Mouse (Mus musculus) right cerebral cortex, postnatal 25 days (tissue): ENCODE results near the gene Spon2.

Experiments used
- DNase-seq: peaks from one replicate; pipeline ENCODE4 v3.0.0; 2022

The Spon2 gene

DNA sequence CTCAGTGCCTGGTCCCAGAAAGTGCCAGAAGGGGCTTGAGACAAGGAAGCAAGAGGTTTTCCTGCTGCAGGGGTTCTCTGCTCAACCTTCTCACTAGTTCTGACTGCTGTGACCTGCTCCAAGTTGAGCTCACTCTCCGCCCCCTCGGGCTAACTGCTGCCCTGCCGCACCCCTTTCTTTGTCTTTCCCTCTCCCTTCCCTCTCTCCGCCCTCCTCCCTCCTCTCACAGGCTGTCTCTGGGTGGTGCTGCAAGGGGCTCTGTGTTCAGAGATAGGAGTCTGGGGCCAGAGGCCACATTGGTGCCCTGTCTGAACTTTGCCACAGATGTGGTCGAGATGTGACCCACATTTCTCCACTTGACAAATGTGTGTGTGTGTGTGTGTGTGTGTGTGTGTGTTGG, at the start of gene Spon2:
Gene Spon2, minus strand, starts transcription at position 375 of the 400 bp plus-strand sequence.
- no peak for DNase-seq

DNA sequence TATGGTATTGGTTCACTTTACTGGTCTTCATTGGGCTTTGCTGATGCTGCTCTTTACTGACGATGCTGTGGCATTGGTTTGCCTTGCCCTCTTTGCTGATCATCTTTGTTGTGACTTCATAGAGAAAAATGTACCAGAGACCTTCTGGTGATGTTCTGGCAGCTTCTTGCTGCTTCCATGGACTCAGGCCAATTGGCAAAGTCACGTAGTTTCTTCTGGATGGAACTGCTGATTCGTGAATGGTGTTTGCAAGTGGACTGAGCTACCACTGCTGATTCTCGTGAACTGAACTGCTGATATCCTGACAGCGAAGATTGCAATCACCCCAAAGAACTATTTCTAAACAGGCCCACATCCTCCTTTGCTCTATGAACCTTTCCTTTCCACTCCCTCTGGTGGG, 36.2 kb upstream of the Spon2 start:
- no peak for DNase-seq

DNA sequence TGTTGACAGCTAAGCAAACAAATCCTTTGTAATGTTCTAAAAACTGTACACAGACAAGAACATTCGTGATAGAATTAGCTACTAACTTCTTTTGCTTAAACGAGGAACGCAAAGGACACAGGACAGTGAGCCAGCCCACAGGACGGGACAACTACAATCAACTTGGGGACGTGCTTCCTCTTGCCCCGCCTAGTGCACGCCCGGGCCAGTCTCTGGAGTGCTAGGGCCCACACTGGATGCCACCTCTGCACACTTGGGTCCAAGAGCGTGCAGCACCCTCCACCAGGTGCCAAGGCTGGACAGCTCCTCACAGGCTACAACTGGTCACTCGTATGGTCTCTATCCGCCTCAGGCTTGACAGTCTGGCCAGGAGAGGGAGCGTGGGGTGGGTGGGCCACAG, 29.9 kb upstream of the Spon2 start:
- DNase-seq: no peak

DNA sequence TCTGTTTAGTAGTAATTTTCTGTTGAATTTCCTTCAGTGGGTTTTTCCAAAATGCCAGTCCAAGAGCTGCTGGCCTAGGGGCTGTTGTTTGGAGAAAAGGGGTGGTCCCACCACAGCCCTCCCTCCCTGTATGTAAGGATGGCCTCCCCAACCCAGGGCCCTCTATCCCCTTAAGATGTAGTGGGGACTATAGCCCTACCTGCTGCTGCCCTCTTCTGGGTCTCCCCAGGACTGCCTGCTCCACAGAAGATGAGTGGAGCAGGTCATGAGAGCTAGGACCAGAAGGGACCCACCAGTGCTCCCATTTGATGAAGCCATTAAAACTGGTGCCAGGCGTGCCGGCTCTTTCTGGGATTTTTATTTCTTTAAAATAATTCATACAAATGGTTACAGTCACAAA, 29.1 kb upstream of the Spon2 start:
- DNase-seq: no peak

DNA sequence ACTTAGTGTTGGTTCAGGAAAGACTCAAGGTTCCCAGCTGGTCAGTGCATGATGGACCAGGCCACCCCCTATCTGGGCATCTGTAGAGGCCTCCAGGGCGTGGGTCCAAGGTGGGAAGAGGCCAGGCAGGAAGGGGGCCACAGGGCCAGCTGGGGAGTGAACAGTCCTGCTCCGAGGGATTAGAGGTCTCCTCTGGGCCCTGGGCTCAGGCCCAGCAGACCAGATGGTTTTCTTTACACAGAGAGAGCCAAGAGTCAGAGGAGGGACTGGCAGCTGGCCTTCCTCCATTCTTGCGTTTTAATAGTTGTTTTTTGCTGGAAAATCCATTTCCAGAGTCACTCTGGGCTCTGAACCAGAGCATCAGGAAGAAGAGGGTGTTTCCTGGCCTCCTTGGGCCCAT, 27.4 kb upstream of the Spon2 start:
- DNase-seq: peak; percentile 17

DNA sequence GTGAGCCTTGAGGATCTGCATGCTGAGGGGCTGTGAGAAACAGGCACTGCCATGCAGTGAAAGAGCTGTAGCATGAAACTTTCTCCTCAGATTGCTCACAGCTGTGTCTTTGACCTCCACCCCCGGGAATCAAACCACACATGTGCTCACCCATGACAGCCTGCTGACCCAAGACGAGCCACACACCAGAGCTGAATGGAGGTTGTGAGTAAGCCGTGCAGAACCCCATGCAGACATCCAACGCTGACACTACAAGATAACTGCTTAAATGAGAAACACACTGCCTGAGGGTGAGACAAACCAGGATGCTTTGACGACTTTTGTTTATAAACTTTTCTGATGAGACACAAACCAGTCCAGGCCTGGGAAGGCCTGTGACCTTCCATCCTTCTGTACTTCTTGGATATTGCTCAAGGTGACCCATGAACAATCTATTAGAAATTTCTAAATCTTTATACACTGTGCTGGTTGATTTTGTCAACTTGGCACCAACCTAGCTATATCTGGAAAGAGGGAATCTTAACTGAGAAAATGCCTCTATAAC, 26.2 kb upstream of the Spon2 start:
- DNase-seq: no peak

DNA sequence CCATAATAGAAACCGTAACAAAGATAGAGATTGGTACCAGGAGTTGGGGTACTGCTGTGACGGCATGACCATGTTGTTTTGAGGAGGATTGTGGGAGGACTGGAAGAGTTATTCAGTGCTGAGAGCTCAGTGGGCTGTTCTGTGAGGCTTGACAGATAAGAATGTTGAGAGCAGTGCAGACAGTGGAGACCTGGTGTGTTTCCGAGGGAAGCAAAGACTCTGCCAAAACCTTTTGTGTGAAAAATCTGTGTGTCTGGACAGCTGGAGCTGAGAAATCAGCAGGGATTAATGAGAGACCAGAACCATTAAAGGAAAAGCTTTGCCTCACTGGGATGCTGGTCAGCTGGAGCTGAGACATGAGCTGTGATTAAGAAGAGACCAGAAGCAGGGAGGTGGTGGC, 21.7 kb upstream of the Spon2 start:
- DNase-seq: no peak

DNA sequence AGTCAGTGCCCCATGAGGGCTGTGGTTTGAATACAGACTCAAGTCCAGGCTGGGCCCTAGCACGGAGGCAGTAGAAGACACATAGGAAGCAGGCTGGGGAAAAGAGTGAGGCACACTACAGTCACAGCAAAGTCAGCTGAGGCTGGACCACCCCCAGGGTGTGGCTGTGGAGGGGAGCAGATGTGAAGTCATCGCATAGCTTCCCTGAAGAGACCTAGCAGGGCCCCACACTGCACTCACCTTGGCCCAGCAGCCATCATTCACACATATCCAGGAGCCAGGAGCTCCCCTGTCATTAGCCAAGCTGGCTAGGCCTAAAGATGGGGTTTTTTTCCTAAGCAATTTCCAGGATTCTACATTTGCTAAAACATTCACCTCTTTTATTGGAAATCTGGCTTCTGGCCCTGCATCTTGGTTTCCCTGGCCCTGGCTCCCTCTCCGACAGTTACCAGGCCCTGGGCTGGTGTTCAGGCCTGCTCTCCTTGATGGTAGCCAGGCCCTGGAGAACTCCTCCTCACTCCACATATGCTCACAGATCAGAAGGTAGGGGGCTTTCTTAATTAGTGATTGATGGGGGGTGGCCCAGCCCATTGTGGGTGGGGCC, 21.0 kb upstream of the Spon2 start:
- DNase-seq: no peak

DNA sequence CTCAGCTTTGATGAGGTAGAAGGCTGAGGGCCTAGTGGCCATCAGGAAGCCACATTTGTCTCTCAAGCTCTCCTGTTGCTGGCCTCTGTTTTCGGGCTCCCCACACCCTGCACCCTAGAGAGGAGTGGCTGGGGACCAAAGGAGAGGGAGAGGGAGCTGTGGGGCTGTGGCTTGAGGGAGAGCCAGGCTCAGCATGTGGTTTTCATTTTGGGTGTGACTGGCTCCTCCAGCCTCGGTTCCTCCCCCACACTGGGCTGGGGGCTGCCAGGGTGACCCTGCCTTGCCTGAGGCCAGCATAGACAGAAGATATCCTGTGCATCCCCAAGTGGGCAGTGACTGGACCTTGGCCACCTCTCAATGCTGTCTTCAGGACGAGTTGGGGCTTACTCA, 20.0 kb upstream of the Spon2 start:
- no peak for DNase-seq

DNA sequence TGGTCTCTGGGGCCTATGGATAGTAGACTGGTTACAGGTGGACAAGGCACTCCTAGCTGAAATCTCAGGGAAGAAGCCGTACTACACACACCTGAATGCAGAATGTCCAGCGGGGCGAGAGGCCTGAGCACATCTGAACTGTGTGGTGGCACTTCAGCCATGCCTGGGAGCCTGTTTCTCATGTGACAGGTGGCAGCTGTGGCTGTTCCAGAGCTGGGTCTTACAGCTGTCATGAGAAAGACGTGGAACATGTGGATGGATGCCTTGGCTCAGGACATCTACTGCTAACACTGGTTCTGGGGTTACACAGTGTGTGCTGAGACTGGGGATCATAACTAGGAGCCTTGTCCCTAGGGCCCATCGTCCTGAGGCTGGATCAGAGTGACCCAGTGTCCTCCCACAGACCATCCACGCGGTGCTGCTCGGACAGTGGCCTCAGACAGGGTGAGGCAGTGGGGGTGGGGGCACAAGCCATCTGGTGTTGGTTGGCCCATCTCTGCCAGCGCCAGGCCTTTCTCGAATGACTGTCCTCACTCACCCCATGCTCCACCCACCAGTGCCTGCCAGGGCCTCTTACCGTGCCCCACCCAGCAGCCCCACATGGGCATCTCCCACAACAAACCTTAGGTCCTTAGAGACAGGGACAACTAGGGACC, 19.5 kb upstream of the Spon2 start:
- DNase-seq: no peak

DNA sequence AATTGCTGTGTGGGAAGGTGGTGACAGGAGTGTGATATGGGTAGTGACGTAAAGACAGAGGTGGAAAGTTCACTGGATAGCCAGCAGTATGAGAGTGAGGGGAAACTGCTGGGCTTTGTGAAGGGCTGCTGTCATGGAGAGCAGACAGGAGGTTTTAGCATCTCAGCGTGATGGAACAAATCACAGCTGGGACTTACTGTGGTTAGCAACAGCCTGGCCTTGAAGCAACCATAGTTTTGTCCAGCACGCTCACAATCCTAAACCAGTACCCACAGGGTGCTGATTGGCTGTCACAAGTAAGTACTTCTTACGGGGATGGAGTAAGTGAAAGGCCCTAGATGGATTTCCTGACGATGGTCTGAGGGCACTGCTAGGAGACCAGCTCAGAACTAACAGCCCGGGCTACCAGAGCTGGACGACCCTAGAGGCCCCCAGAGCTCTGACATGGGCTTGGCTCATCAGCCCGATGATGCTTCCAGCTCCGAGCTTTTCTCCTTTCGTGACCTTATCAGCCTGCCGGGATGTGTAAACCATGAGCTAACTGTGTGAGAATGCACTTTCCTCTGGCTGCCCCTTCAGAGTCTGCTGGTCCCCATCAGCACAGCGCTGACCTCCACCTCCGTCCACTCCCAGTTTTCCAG, 16.3 kb upstream of the Spon2 start:
- DNase-seq: no peak

DNA sequence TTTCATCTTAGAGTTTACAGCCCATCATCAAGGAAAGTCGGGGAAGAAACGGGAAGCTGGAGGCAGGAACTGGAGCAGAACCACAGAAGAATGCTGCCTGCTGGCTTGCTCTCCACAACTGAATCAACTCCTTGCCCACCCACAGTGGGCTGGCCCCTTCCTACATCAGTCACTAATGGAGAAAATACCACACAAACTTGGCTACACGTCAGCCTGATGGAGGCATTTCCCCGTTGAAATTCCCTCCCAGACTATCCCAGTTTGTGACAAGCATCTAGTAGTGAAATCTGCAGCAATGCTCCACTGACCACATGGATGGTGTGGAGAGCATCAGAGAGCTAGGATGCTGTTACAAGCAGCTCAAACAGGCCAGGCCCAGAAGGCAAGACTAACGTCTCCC, 14.5 kb upstream of the Spon2 start:
- no peak for DNase-seq

DNA sequence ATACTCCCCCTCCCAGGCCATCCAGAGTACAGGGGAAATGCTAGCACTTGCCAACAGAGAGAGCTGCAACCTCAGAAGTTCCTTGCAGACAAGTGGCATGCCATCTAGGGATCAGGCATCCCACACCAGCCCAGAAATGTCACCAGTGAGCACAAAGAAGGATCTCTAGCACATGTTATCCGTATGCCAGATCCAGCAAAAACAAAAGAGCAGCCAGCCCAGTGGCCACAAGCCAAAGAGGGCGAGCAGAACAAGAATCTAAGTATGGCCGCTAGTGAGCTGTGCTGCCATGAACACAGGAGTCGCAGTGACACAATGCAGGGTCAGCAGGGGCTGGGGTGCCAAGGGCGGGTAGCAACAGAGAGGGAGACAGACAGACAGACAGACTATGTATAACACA, 12.0 kb upstream of the Spon2 start:
- DNase-seq: no peak

DNA sequence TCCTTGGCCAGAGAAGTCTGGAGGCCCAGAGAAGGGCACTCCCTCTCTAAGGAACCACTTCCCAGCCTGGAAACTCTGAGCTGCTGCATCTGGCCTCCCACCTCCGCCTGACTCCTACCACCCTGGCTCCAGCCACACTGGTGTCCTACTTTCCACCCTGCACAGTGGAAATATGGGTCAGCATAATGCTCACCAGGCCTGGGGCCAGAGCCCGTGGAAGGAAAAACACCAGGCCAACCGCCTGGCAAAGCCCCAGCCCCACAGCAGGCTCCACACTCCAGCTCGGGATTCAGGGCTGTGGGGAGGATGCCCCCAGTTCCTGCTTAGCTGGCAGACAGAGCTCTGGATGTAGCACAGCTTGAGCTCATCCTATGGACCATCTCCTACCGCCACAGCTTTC, 10.2 kb upstream of the Spon2 start:
- peak; percentile 53 for DNase-seq

DNA sequence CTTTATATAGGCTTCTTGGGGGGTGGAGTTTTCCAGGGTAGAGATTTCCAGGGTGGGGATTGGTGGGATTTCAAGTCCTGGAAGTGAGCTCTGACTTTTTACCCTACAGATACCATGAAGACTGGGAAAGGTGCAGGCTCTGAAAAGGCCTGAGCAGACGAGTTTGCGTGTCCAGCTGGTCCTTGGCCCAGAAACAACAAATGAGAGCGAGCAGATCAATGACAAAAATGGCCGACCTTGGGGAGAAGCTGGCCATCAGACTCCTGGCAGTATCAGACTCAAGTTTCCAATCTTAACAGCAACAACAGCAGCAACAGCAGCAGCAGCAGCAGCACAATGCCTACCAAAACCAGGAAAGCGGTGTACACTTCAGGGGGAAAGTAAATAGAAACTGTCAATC, 7.4 kb upstream of the Spon2 start:
- no peak for DNase-seq

DNA sequence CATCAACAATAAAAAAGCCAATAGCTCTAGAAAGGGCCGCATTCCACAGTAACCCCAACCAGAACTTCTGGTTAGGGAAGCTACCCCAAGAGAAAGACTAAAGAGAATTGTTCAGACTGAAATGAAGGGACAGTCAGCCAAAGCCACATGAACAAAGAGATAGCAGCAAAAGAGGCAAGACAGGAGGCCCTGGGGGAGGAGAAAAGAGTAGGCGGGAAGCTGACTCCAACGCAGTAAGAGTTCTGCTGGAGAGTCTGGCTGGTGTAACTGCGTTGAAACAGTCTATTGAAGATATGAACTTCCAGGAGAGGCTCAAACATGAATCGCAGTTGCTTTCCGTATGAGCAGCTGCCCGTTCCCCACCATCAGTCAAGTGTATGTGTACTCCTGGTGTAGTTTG, 6.2 kb upstream of the Spon2 start:
- no peak for DNase-seq

DNA sequence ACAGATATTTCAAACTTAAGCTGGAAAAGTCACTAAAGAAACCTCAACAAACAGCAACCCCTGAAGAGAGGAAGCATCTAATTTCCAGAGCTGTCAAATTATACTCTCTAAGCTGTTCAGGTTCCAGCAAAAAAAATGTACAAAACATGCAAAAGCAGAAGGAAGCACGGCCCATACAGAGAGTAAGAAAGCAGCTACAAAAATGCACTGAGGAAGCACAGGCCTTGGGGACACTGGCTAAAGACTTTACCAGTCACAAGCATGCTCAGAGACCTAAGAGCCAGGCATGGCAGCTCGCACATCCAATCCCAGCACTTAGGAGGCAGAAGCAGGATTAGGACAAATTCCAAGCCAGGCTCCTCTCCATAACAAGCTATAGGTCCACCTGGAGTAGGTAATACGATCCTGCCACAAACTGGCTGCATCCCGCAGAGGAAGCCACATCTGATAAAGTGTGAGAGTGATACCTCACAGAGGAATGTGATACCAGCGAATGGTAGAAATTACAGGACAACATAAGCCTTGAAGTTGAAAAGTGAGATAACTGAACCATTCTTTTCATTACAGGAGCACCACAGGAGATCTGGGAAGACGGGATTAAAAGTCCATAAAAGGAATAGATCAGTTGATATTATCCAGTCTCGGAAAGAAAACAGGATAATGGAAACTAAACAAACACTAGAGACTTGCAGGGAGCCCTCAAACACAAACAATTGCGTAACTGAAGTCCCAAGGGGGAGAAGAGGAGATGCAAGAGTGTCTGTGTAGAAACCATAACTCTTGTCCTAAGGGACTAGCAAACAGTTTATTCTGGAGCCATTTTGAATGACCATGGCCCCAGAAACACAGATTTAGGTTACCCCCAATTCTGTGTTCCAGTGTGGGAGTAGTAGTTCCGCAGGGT, 4.8 kb upstream of the Spon2 start:
- no peak for DNase-seq

DNA sequence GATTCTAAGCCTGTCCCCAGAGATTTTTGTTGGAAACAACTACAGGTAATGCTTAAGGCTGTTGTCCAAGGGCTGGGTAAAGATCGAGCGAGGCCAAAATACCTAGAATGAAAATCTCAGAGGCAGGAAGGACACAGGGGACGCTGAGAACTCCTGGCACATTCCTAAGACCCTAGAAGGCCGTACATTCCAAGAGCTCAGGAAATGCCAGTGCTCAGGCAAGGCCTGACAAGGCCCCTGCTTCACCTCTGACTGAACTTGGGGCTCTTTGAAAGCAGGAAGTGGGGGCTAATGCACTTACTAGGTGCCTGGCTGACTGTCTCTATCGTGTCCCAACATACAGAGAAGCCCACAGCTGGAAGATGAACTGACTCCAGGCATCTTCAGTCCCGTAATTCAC, 4.1 kb upstream of the Spon2 start:
- DNase-seq: no peak

DNA sequence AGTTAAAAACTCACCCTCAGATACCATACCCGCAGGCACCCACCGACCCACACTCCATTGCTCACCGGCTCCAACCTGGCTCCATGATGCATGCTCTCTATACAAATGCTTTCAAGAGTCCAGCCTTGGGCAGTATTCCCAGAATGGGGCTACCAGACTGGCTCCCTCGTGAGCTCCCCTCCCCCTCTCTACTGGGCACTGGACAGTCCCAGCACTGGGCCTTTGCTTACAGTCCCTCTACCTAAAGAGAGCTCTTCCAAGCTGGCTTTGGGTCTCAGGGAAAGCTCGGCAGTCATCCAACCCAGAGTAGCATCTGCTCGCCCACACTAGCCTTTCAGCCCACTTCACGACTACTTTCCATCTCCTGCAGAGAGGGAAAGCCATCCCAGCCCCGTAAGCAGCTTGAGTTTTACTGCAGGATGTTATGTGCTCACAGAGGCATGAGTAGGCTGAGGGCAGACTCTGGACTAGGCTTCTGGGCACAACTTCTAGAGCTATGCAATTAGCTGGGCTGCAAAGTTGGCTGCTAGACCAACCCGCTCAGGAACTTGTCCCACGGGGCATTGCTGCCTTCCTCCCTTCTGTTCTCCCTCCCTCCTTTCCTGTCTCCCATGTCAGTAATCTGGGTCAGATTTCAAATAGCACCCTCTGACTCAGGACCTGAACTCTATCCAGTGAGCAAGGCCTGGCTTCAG, 2.2 kb upstream of the Spon2 start:
- peak; percentile 56 for DNase-seq

DNA sequence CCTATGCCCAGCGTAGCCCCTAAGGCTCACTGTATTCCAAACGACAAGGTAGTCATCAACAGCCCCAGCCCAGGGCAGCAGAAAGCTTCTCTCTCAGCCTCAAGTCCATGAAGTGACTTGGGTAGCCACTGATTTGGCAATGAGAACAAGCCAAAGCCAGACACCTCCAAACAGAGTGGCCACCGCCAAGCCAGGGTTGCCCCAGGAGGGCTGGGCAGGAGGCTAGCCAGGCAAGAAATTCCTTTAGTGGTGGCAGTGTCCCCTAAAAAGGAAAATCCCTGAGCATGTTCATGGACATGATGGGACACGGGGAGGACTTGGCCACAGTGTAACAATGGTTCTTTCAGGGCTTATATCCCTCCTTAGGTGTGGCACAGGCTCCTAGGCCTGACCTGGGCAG, 1.6 kb upstream of the Spon2 start:
- DNase-seq: no peak

DNA sequence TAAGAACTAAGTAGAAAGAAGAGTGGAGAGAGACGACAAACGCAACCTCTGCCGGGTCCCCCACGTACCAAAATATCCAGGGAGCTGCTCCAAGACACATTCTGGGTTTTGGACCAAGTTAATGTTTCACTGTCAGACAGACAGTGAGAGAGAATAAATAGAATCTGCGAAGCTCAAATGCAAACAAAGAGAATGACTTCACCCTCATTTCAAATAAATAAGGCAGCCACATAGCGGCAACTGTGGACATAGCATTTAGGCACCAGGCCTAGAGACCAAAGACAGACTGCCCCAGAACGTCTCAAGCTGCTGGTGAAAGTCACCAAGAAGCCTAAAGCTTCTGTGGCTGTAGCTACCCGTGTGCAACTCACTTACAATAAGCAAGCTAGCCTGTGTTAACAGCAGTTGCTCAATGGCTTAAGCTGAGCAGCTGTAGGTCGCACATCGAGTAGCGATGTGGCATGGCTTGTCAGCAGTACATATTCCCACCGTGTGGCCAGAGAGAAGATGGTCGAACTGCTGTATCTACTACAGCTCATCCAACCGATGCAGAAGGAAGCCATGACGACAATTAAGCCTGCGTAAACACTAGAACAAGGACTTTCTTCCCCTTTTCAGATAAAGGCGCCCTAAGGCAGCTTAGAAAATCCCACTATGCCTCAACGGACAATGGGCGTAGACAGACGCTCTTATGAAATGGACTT, 643 bp upstream of the Spon2 start:
- no peak for DNase-seq

DNA sequence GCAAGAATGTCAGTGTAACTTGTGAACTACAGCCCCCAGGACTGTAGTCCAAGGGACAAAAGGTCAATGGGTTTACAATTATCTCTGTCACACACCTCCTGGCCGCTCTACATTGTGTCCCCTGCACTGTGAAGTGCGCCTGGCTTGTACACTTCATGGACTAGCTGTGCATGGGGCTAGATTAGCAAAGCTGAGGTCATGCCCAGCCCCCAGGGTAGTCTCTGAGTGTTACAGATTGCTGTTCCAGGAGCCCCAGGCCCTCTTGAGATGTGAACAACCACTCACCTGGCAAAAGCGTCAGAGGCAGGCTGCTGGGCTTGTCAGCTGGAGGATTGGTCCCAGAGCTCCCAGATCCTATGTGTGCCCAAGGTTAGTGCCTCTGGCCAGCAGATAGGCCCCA, 592 bp downstream of the Spon2 start:
- DNase-seq: no peak
